Mouse (Mus musculus) CD4-positive naive resting alpha-beta T cell, adult 76 days (primary cell): ENCODE data around the gene Ano1. TPM values are rescaled to one million over a fixed set of nuclear protein-coding genes. Genes with fewer than 3 reads are reported as not detected.

Source experiments
- total RNA-seq: library from RNA; stranded (reverse); gene quantifications from one replicate; pipeline ENCODE4 v1.2.4, GENCODE M21; 2023

Ano1 gene
- total RNA-seq, result 0.56 TPM

DNA sequence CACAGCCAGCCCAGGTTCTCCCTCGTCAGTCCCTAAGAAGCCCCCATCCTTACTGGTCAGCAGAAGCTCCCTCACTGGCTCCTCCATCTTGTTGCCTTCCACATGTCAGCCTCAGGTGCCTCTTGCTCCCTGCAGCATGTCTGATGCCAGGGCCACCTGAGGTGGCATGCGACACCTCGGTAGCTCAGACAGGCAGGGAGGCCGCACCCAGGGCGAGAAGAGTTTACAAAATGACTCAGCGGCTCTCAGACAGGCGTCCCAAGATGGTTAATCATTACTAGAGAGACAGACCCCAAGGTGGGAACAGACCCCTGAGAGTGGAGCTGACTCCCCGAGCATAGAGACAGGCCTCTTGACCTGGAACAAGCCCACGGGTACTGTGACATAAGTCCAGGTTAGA lies at the start of gene Ano1:
TSS of gene Ano1 (minus strand) at position 142 of the 400 bp plus-strand sequence.

DNA sequence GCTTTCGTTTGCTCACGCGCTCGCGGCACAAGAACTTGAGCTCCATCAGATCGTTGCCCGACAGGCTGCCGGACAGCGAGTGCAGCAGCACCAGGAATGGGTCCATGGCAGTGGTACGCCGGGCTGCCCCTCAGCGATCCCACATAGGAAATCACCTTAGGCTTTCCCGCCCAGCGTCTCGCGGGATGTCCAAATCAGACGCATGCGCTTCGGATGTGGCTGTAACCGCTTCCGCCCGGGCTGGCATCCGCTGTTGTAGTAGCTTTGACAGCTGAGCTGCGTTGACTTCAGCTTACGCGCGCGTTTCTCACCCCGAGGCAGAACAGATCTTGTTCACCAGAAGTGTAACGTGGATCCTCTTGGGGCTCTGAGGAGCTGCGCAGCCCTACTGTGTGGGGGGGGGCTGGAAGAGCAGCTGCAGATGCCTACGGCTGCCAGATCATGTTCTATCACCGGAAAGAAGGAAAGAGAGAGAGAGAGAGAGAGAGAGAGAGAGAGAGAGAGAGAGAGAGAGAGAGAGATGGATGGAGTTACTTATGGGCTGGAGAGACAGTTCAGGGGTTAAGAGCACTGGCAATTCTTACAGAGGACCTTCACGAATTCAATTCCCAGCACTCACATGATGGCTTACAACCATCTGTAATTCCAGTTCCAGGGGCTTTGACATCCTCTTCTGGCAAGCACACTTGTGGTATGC lies 169.3 kb downstream of the Ano1 start, which contains the start of gene Fadd:
TSS of gene Fadd (minus strand) at position 180 of the 697 bp plus-strand sequence.

DNA sequence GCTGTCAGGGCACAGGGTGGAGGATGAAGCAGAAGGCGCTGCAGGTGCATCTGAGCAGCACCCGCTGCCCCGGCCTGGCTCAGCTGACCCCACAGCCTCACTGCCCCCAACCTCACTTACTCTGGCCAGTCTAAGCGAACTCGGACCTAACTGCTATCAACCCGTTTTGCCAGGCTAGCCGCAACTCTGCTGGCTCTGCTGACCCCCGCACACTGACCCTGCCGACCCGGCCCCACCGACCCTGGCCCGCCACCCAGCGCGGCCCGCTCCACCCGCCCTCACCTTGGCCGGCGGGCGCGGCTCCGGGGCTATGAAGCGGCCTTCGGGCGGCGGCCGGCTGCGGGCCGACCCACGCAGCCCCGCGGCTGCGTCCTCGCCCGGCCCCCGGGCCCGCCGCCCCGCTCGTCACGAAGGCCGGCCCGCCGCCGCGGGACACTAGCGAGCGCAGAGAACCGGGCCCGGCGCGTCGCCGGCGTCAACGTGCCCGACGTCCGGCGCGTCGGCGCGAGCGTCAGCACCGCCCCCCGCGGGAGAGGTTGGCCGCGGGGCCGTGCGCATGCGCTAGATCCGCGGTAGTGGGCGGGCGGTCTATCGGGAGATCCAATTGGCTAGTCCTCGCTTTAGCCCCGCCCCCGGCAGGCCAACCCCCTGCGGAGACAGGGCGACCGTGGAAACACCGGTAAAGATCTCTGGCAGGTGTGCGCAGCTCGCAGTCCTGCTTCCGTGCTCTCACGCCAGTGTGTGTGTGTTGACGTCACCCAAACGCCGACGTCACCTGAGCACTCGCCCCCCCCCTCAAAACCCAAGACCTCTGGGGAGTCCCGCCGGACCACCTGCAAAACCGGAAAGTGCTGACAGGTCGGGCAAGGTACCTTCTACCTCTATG lies 198.3 kb downstream of the Ano1 start, which contains the start of gene Ppfia1:
TSS of gene Ppfia1 (minus strand) at position 493 of the 886 bp plus-strand sequence.

Other genes with a start within 250 kb of the Ano1 start
- 112 TPM for gene Ppfia1, start 198.2 kb downstream of the Ano1 start, total RNA-seq
- 5.2 TPM for gene Fadd, start 169.5 kb downstream of the Ano1 start, total RNA-seq
- gene Fgf3, start 86.1 kb upstream of the Ano1 start, total RNA-seq, result not detected
- not detected for gene Fgf4, start 95.4 kb upstream of the Ano1 start, total RNA-seq
- gene Fgf15, start 144.6 kb upstream of the Ano1 start, total RNA-seq, result not detected
- gene LTO1, start 163.1 kb upstream of the Ano1 start, total RNA-seq, result 40.7 TPM
- 1.8 TPM for gene Ccnd1, start 188.0 kb upstream of the Ano1 start, total RNA-seq